Mouse (Mus musculus) adrenal gland, postnatal 10 days (tissue): Measurements from ENCODE around the gene Pcnx3. TPM values are rescaled to one million over a fixed set of nuclear protein-coding genes. Genes with fewer than 3 reads are reported as not detected.
A peak's percentile ranks its signal among the peaks of the same experiment; 100 is the strongest.

Source experiments
- DNase-seq: peaks from one replicate; pipeline ENCODE4 v3.0.0; 2021; ENCODE audit warnings: mixed read lengths
- microRNA-seq: library from miRNA; unstranded; fragments of <30 nt; microRNA quantifications from one replicate; pipeline ENCODE4 v1.2.0, GENCODE M21; 2021
- total RNA-seq, 2 experiments: library from RNA; stranded (reverse); gene quantifications; 2 replicates each; pipeline ENCODE4 v1.2.3; 2021

The Pcnx3 gene
- total RNA-seq, 2 experiments from 2014 or later: 54.8 to 85.4 TPM

GRCm38 (mm10) chr19:5641021-5641420 lies 47.7 kb downstream of the Pcnx3 start:
- no peak for DNase-seq

GRCm38 (mm10) chr19:5640339-5640738 lies 48.4 kb downstream of the Pcnx3 start:
- no peak for DNase-seq

DNA sequence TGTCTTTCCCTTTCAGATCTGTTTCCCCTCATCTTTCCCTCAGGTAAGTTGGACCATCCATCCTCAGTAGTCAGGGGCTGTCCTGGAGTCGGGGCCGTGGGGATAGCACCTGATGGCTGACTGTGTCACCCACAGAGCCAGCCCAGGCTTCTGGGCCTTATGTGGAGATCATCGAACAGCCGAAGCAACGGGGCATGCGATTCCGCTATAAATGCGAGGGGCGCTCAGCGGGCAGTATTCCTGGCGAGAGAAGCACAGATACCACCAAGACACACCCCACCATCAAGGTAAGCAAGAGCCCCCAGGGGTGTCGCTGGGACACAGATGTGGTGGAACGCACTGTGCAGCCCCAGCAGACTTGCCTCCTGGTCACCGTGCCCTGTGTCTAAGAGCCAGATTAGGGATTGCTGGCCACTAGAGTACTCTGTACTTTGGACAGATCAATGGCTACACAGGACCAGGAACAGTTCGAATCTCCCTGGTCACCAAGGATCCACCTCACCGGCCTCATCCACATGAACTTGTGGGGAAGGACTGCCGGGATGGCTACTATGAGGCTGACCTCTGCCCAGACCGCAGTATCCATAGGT lies 50.2 kb downstream of the Pcnx3 start:
- DNase-seq: no peak

DNA sequence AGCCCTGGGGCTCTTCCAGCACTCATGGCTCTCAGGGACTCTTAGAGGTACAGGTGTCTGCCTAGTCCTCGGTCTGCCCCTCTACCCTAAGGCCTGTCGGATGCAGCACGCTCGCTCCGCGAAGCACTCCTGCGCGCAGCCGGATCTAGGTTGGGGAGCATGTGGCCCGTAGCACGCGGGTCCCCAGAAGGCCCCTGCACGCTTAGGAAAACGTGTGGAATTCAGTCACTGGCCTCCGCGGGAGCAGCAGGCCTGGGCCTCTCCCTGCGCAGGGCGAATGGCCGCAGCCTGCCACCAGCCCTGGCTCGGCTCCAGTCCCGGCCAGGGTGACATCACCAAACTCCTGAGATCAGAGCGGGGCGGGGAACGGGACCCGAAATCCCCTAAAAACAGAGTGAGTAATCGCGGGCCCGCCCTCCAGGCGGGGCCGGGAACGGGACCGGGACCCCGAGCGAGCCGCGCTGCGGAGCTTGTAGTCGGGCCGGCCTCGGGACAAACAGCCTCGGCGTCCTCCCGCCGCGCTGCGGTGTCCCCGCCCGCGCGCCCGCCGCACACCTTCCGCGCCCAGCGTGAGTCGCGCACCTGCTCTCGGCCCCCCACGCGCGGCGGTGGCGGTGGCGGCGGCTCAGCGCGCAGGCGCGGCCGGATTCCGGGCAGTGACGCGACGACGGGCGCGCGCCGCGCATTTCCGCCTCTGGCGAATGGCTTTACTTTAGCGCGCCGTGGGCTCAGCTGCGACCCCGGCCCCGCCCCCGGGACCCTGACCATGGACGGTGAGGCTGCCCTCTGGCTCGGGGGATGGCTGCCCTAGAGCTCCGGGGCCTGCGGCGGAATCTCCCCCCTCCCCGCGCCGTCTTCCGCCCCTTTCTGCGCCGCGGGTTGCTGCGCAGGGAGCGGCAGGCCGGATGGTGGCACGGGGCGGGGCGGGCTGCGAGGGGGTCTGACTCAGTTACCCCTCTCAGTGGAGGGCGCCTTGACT lies 51.4 kb downstream of the Pcnx3 start, which contains the start of gene Rela:
Rela (plus strand) TSS at position 415 of the 979 bp plus-strand sequence.
- DNase-seq: peak; percentile 97

GRCm38 (mm10) chr19:5636571-5637041 lies 52.1 kb downstream of the Pcnx3 start:
- DNase-seq: peak; percentile 43

DNA sequence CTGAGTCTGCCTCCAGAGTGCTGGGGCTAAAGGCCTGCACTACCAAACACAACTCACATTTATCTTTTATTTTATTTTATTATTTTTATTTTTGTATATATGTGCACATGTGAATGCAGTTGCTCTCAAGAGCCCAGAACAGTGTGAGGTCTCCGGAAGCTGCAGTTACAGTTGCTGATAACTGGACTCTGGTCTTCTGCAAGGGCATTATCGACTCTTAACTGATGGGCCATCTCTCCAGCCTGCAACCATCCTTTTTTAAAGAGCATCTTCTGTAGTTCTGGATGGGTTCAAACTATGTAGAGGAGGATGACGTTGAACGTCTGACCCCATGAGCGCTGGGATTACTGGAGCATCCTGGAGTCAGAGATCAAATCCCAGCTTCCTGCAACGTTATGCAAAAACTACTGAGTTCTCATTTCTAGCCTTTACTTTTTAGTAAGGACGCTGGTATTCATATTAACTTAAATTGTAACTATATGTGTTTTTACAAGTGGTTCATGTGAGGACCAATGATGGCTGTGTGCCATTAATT lies 52.6 kb downstream of the Pcnx3 start:
- no peak for DNase-seq

DNA sequence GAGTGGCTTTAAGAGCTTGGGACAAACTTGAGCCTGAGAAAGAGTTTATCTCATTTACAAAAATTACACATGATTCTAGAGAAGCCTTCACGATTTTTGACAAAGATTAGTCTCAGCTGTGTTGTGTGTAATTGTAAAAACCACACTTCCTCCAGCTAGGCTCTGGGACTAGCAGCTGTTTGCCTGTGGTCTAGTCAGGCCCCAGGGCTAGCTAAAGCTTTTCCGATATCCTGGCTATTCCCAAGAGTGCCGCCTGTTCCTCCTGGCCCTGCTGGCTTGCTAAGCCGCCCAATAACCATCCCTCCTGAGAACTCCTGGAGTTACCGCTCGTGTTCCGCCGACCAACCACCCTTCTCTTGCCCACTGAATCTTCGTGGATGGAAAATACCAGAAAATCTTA lies 56.6 kb downstream of the Pcnx3 start:
- DNase-seq: no peak

GRCm38 (mm10) chr19:5629907-5630306 lies 58.8 kb downstream of the Pcnx3 start:
- DNase-seq: no peak

DNA sequence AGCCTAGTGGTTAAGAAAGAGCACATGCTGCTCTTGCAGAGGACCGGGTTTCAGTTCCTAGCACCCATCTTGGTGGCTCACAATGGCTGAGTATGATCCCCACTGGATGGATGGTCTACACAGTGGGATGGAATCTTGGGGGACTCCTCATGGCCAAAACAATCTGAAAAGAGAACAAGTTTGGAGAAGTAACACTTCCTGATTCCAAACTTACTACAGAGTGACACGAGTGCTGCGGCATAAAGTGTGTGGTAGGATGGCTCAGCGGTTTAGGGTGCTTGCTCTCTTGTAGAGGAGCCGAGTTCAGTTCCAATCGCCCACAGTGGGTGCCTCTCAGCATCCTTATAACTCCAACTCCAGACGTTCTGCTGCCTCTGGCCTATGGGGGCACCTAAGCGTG lies 63.4 kb downstream of the Pcnx3 start:
- no peak for DNase-seq

GRCm38 (mm10) chr19:5621884-5622283 lies 66.8 kb downstream of the Pcnx3 start:
- no peak for DNase-seq

DNA sequence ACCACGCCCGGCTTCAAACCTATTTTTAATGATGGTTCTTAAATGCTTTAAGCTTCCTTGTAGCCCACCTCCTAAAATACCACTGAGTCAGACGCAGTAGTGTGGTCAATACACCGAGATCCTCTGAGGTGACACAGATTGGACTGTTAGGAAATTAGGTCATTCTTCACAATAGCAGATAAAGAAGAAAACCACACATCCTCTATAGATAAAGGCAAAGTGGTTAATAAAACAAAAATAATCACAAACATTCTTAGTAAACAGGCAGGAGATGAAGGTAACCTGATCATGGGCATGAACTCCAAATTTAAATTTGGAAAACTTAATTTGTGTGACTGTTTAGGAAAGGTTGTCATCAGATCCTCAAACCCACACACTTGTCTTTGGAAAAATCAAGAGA lies 68.7 kb downstream of the Pcnx3 start:
- DNase-seq: no peak

DNA sequence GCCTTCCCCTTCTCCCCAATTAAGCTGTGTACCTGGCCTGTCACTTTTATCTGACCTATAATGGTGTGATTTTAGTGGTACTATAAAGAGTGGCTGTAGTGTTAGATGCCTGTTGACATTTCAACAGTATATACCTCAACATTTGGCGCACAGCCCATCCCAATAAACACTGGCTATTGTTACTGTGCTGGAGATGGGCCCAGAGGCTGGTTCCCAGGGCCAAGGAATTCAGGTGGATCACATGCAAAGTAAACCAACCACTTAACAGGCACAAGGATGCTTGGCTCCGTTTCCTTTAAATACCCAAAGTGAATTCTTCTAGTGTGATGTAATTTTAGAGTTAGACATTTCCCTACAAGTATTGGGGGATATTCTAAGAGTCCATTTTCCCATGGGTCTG lies 73.8 kb downstream of the Pcnx3 start:
- DNase-seq: no peak

Small RNA genes within 50 kb of the gene (microRNA-seq; reads per million reads assigned to microRNA genes)
- gene Mir6987: not detected

Other genes with a start within 250 kb of the Pcnx3 start
- under 1 TPM in 1 of 2 experiments, not detected in 1; 0.18 TPM for gene Fosl1, start 241.4 kb downstream of the Pcnx3 start, total RNA-seq
- gene Ccdc85b, start 231.0 kb downstream of the Pcnx3 start, total RNA-seq: 10 to 100 TPM in 1 of 2 experiments, 1 to 10 TPM in 1; 9.4 to 11.5 TPM
- 10 to 100 TPM; 74.9 to 99.3 TPM for gene Fibp, start 228.3 kb downstream of the Pcnx3 start, total RNA-seq
- 1 to 10 TPM; 1.4 to 1.8 TPM for gene Ctsw, start 220.4 kb downstream of the Pcnx3 start, total RNA-seq
- gene Efemp2, start 215.0 kb downstream of the Pcnx3 start, total RNA-seq: 10 to 100 TPM; 48.8 to 50.9 TPM
- 10 to 100 TPM; 25.2 to 27.4 TPM for gene Mus81, start 200.5 kb downstream of the Pcnx3 start, total RNA-seq
- 100 to 1,000 TPM; 651 to 659 TPM for gene Cfl1, start 198.5 kb downstream of the Pcnx3 start, total RNA-seq
- gene 1700020D05Rik, start 185.1 kb downstream of the Pcnx3 start, total RNA-seq: 1 to 10 TPM; 1.2 to 2.7 TPM
- gene Snx32, start 178.4 kb downstream of the Pcnx3 start, total RNA-seq: 10 to 100 TPM in 1 of 2 experiments, 1 to 10 TPM in 1; 8.0 to 12.3 TPM
- not detected for gene Ovol1, start 128.3 kb downstream of the Pcnx3 start, total RNA-seq
- 1 to 10 TPM; 6.3 to 7.3 TPM for gene Ap5b1, start 120.9 kb downstream of the Pcnx3 start, total RNA-seq
- gene Rnaseh2c, start 87.0 kb downstream of the Pcnx3 start, total RNA-seq: 100 to 1,000 TPM in 1 of 2 experiments, 10 to 100 TPM in 1; 98.8 to 108 TPM
- gene Kat5, start 78.7 kb downstream of the Pcnx3 start, total RNA-seq: 10 to 100 TPM; 49.9 to 52.2 TPM
- gene Rela, start 51.4 kb downstream of the Pcnx3 start, total RNA-seq: 10 to 100 TPM; 54.1 to 55.7 TPM
- 10 to 100 TPM; 52.5 to 68.0 TPM for gene Sipa1, start 25.2 kb downstream of the Pcnx3 start, total RNA-seq
- 10 to 100 TPM; 49.2 to 50.6 TPM for gene Map3k11, start 166 bp downstream of the Pcnx3 start, total RNA-seq
- not detected for gene Kcnk7, start 15.5 kb upstream of the Pcnx3 start, total RNA-seq
- gene Ehbp1l1, start 37.4 kb upstream of the Pcnx3 start, total RNA-seq: 10 to 100 TPM; 29.8 to 48.9 TPM
- 10 to 100 TPM; 47.0 to 59.8 TPM for gene Fam89b, start 40.7 kb upstream of the Pcnx3 start, total RNA-seq
- 100 to 1,000 TPM; 185 to 250 TPM for gene Ltbp3, start 52.0 kb upstream of the Pcnx3 start, total RNA-seq
- 10 to 100 TPM; 86.7 to 96.5 TPM for gene Scyl1, start 82.5 kb upstream of the Pcnx3 start, total RNA-seq
- gene Frmd8, start 186.4 kb upstream of the Pcnx3 start, total RNA-seq: 10 to 100 TPM; 29.0 to 34.8 TPM
- 10 to 100 TPM; 13.4 to 14.2 TPM for gene Slc25a45, start 188.9 kb upstream of the Pcnx3 start, total RNA-seq
- 1 to 10 TPM; 1.6 to 1.9 TPM for gene Tigd3, start 205.2 kb upstream of the Pcnx3 start, total RNA-seq
- 100 to 1,000 TPM; 105 to 119 TPM for gene Dpf2, start 224.1 kb upstream of the Pcnx3 start, total RNA-seq
- gene Cdc42ep2, start 235.9 kb upstream of the Pcnx3 start, total RNA-seq: 10 to 100 TPM; 10.8 to 11.2 TPM